Mouse (Mus musculus): ENCODE measurements around the gene Dll4. TPM values are rescaled to one million over a fixed set of nuclear protein-coding genes. Genes with fewer than 3 reads are reported as not detected.
A peak's percentile ranks its signal among the peaks of the same experiment; 100 is the strongest.

Gene Dll4
- polyA plus RNA-seq (2015; fragmentation: Nextera tagmentation; extraction: Ambion mirVana): 8.4 and 8.7 TPM in 2 replicates

GRCm38 (mm10) chr2:119325568-119326143 lies at the start of gene Dll4:
Gene Dll4, plus strand, starts transcription at chr2:119325784.
- H3K27me3 ChIP-seq (replicated peaks; ENCODE audit: control insufficient read depth, insufficient read depth, low read length): peaks cover 46% of the 10 kb centered on the region

GRCm38 (mm10) chr2:119276926-119277325 lies 48.7 kb upstream of the Dll4 start:
- 83% methylated on average over 7 of the region's 7 CpGs for WGBS
- no peak overlapping the region for H3K9ac ChIP-seq (ENCODE audit: low read depth, low read length)
- no peak for ATAC-seq
- H3K9me3 ChIP-seq (ENCODE audit: control insufficient read depth, low read length): no peaks in the 10 kb centered on the region
- H3K4me3 ChIP-seq (ENCODE audit: low read length): no peak overlapping the region
- H3K4me2 ChIP-seq (ENCODE audit: low read depth, low read length): no peak overlapping the region
- H3K36me3 ChIP-seq (ENCODE audit: control insufficient read depth, insufficient read depth, low read length): no peaks in the 10 kb centered on the region
- no peak overlapping the region for H3K27ac ChIP-seq (ENCODE audit: low read length)
- H3K27me3 ChIP-seq (replicated peaks; ENCODE audit: control insufficient read depth, insufficient read depth, low read length): no peaks in the 10 kb centered on the region
- 0 out of 2 replicates have a peak, but pooled peaks cover 3% of the 10 kb centered on the region for H3K4me1 ChIP-seq (ENCODE audit: control insufficient read depth, insufficient read depth, low read length)

More at GRCm38 (mm10) chr2:119325568-119326143, at the start of gene Dll4:
- WGBS: under 1% methylated on average over 33 of the region's 33 CpGs
- Histone ChIP-seq H3K4me1 (ENCODE audit: control insufficient read depth, insufficient read depth, low read length) (peaks cover 42% of the 10 kb centered on the region), H3K4me3 (ENCODE audit: low read length) (peak within 1 kb of the TSS; percentile 63), H3K9ac (ENCODE audit: low read depth, low read length) (peak within 1 kb of the TSS; percentile 69), H3K9me3 (ENCODE audit: control insufficient read depth, low read length) (no peaks in the 10 kb centered on the region), H3K27ac (ENCODE audit: low read length) (peak within 1 kb of the TSS; percentile 44), H3K4me2 (ENCODE audit: low read depth, low read length) (peak within 1 kb of the TSS; percentile 99), H3K36me3 (ENCODE audit: control insufficient read depth, insufficient read depth, low read length) (no peaks in the 10 kb centered on the region)
- ATAC-seq: peak; percentile 56

DNA sequence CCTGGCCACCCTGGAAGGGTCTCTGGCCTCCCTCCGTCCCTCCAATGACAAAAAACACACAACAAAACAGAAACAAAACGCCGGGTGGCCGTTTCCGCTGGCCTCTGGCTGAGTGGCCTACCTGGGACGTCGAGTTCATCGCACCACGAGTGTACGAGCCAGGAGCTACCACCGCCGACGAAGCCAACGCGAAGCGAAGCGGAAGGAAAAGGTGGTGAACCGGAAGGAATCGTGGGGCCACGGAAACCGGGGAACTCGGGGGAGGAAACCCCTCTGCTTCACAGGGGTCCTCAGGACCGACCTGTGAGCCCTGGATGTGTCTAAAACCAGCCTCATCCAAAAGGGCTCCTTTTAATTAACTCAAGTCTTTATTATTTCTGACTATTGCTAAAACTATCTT lies 47.8 kb upstream of the Dll4 start:
- H3K4me2 ChIP-seq (ENCODE audit: low read depth, low read length): no peak overlapping the region
- WGBS: 88% methylated on average over 23 of the region's 23 CpGs
- H3K9me3 ChIP-seq (ENCODE audit: control insufficient read depth, low read length): no peaks in the 10 kb centered on the region
- ATAC-seq: no peak
- no peak overlapping the region for H3K9ac ChIP-seq (ENCODE audit: low read depth, low read length)
- H3K27ac ChIP-seq (ENCODE audit: low read length): no peak overlapping the region
- 0 out of 2 replicates have a peak, but pooled peaks cover 3% of the 10 kb centered on the region for H3K4me1 ChIP-seq (ENCODE audit: control insufficient read depth, insufficient read depth, low read length)
- H3K27me3 ChIP-seq (replicated peaks; ENCODE audit: control insufficient read depth, insufficient read depth, low read length): no peaks in the 10 kb centered on the region
- H3K36me3 ChIP-seq (ENCODE audit: control insufficient read depth, insufficient read depth, low read length): no peaks in the 10 kb centered on the region
- H3K4me3 ChIP-seq (ENCODE audit: low read length): no peak overlapping the region

GRCm38 (mm10) chr2:119281899-119282565 lies 43.6 kb upstream of the Dll4 start:
- 67% methylated on average over 7 of the region's 7 CpGs for WGBS
- no peaks in the 10 kb centered on the region for H3K4me1 ChIP-seq (ENCODE audit: control insufficient read depth, insufficient read depth, low read length)
- H3K36me3 ChIP-seq (ENCODE audit: control insufficient read depth, insufficient read depth, low read length): no peaks in the 10 kb centered on the region
- no peak overlapping the region for H3K4me3 ChIP-seq (ENCODE audit: low read length)
- no peaks in the 10 kb centered on the region for H3K27me3 ChIP-seq (replicated peaks; ENCODE audit: control insufficient read depth, insufficient read depth, low read length)
- H3K9ac ChIP-seq (ENCODE audit: low read depth, low read length): no peak overlapping the region
- H3K9me3 ChIP-seq (ENCODE audit: control insufficient read depth, low read length): no peaks in the 10 kb centered on the region
- H3K27ac ChIP-seq (ENCODE audit: low read length): no peak overlapping the region
- no peak for ATAC-seq
- no peak overlapping the region for H3K4me2 ChIP-seq (ENCODE audit: low read depth, low read length)

GRCm38 (mm10) chr2:119287372-119287771 lies 38.2 kb upstream of the Dll4 start:
- Histone ChIP-seq H3K4me3 (ENCODE audit: low read length) (no peak overlapping the region), H3K27me3 (replicated peaks; ENCODE audit: control insufficient read depth, insufficient read depth, low read length) (no peaks in the 10 kb centered on the region), H3K4me2 (ENCODE audit: low read depth, low read length) (no peak overlapping the region), H3K9ac (ENCODE audit: low read depth, low read length) (no peak overlapping the region), H3K9me3 (ENCODE audit: control insufficient read depth, low read length) (no peaks in the 10 kb centered on the region), H3K4me1 (ENCODE audit: control insufficient read depth, insufficient read depth, low read length) (peaks cover 4% of the 10 kb centered on the region; the same call in 1 of the 2 replicates), H3K27ac (ENCODE audit: low read length) (no peak overlapping the region), H3K36me3 (ENCODE audit: control insufficient read depth, insufficient read depth, low read length) (0 out of 2 replicates have a peak, but pooled peaks cover 1% of the 10 kb centered on the region)
- WGBS: 89% methylated on average over 5 of the region's 5 CpGs
- no peak for ATAC-seq

DNA sequence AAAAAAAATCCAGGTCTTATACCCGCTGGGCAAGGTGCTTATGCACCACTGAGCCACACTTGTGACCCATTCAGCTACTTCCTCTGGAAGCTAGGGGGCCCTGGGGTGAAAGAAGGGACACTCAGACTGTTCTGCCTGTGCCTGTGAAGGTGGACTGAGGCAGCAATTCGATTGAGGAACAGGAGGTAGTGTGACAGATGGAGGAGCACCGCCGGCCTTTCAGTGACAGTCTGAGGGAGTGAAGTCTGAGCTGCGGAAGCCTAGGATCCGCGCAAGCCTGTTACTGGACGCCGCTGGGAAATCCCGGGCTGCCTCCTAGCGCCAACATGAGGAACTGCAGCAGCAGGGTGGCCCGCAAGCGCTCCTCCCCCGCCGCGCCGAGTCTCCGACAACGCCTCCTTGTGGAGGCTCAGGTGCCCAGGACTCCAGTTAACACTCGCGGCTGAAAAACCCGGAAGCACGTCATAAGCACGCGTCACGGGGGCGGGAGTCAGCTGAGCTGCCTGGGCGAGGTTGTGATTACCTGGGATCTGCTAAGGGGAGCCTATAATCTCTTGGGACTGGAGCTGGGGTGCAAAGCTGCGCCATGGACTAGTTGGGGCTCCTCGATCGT lies 37.2 kb upstream of the Dll4 start, which contains the start of gene Vps18:
TSS of gene Vps18 (plus strand) at position 471 of the 613 bp plus-strand sequence.
- peak; percentile 94 for ATAC-seq
- peak within 1 kb of the TSS; percentile 83 for H3K9ac ChIP-seq (ENCODE audit: low read depth, low read length)
- H3K4me3 ChIP-seq (ENCODE audit: low read length): peak within 1 kb of the TSS; percentile 78
- peak within 1 kb of the TSS; percentile 84 for H3K4me2 ChIP-seq (ENCODE audit: low read depth, low read length)
- H3K9me3 ChIP-seq (ENCODE audit: control insufficient read depth, low read length): no peaks in the 10 kb centered on the region
- under 1% methylated on average over 31 of the region's 31 CpGs for WGBS
- peak within 1 kb of the TSS; percentile 85 for H3K27ac ChIP-seq (ENCODE audit: low read length)
- peaks cover 11% of the 10 kb centered on the region for H3K36me3 ChIP-seq (ENCODE audit: control insufficient read depth, insufficient read depth, low read length)
- no peaks in the 10 kb centered on the region for H3K27me3 ChIP-seq (replicated peaks; ENCODE audit: control insufficient read depth, insufficient read depth, low read length)
- H3K4me1 ChIP-seq (ENCODE audit: control insufficient read depth, insufficient read depth, low read length): peaks cover 4% of the 10 kb centered on the region; the same call in 1 of the 2 replicates

- peaks cover 4% of the 10 kb centered on the region; the same call in 1 of the 2 replicates for H3K4me1 ChIP-seq (ENCODE audit: control insufficient read depth, insufficient read depth, low read length)
- peak overlapping the region; percentile 78 for H3K4me3 ChIP-seq (ENCODE audit: low read length)
- peak overlapping the region; percentile 84 for H3K4me2 ChIP-seq (ENCODE audit: low read depth, low read length)
- H3K36me3 ChIP-seq (ENCODE audit: control insufficient read depth, insufficient read depth, low read length): peaks cover 18% of the 10 kb centered on the region
- no peaks in the 10 kb centered on the region for H3K9me3 ChIP-seq (ENCODE audit: control insufficient read depth, low read length)
- WGBS: under 1% methylated on average over 11 of the region's 11 CpGs
- H3K27ac ChIP-seq (ENCODE audit: low read length): peak overlapping the region; percentile 85
- ATAC-seq: peak; percentile 23
- H3K27me3 ChIP-seq (replicated peaks; ENCODE audit: control insufficient read depth, insufficient read depth, low read length): no peaks in the 10 kb centered on the region
- H3K9ac ChIP-seq (ENCODE audit: low read depth, low read length): peak overlapping the region; percentile 83
Observed at GRCm38 (mm10) chr2:119289014-119289416, 36.6 kb upstream of the Dll4 start.

GRCm38 (mm10) chr2:119292281-119292680 lies 33.3 kb upstream of the Dll4 start:
- no peak for ATAC-seq
- Histone ChIP-seq H3K4me2 (ENCODE audit: low read depth, low read length) (no peak overlapping the region), H3K4me3 (ENCODE audit: low read length) (no peak overlapping the region), H3K9ac (ENCODE audit: low read depth, low read length) (no peak overlapping the region), H3K9me3 (ENCODE audit: control insufficient read depth, low read length) (no peaks in the 10 kb centered on the region), H3K36me3 (ENCODE audit: control insufficient read depth, insufficient read depth, low read length) (peaks cover 25% of the 10 kb centered on the region), H3K4me1 (ENCODE audit: control insufficient read depth, insufficient read depth, low read length) (peaks cover 4% of the 10 kb centered on the region), H3K27me3 (replicated peaks; ENCODE audit: control insufficient read depth, insufficient read depth, low read length) (no peaks in the 10 kb centered on the region), H3K27ac (ENCODE audit: low read length) (no peak overlapping the region)
- WGBS: 87% methylated on average over 5 of the region's 5 CpGs

DNA sequence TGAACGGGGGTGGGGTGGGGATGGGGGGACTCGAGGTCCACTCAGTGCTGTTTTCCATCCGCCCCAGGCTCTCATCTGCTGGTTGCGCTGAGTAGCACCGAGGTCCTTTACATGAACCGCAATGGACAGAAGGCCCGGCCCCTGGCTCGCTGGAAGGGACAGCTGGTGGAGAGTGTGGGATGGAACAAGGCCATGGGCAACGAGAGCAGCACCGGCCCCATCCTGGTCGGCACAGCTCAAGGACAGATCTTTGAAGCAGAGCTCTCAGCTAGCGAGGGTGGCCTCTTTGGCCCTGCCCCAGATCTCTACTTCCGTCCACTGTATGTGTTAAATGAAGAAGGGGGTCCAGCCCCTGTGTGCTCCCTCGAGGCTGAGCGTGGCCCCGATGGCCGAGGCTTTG lies 32.7 kb upstream of the Dll4 start:
- Histone ChIP-seq H3K27me3 (replicated peaks; ENCODE audit: control insufficient read depth, insufficient read depth, low read length) (no peaks in the 10 kb centered on the region), H3K36me3 (ENCODE audit: control insufficient read depth, insufficient read depth, low read length) (peaks cover 31% of the 10 kb centered on the region), H3K9me3 (ENCODE audit: control insufficient read depth, low read length) (no peaks in the 10 kb centered on the region), H3K4me3 (ENCODE audit: low read length) (no peak overlapping the region), H3K4me2 (ENCODE audit: low read depth, low read length) (no peak overlapping the region), H3K4me1 (ENCODE audit: control insufficient read depth, insufficient read depth, low read length) (peaks cover 4% of the 10 kb centered on the region), H3K9ac (ENCODE audit: low read depth, low read length) (no peak overlapping the region), H3K27ac (ENCODE audit: low read length) (no peak overlapping the region)
- no peak for ATAC-seq
- WGBS: 93% methylated on average over 17 of the region's 17 CpGs
